Mouse (Mus musculus): Measurements from ENCODE around the gene Arhgef28. TPM values are rescaled to one million over a fixed set of nuclear protein-coding genes. Genes with fewer than 3 reads are reported as not detected.
A peak's percentile ranks its signal among the peaks of the same experiment; 100 is the strongest.

Gene Arhgef28
- polyA plus RNA-seq, 1 experiment = 27.2 TPM

DNA sequence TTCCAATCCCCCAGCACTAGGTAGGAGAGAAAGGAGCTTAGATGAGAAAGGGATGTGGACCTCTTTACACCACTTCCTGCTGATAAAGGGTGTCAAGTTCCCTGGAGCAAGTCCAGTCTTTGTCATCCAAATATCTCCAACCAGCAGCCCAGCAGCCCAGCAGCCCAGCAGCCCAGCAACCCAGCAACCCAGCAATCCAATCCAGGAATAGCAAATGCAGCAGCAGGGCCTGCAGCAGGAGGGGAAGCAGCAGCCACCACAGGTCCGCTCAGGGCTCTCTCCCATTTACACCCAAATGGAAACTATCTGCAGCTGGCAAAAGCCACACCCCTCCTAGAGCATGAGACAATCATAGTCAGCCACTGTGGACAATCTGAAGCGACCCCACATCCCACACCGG is 21.6 kb downstream of the Arhgef28 start:
- DNase-seq (ENCODE audit: extremely low spot score in 1 of 2, low spot score in 1 of 2) = no peak

GRCm38 (mm10) chr13:98183157-98183878 is 22.9 kb downstream of the Arhgef28 start:
- no peak for DNase-seq (ENCODE audit: extremely low spot score in 1 of 2, low spot score in 1 of 2)

DNA sequence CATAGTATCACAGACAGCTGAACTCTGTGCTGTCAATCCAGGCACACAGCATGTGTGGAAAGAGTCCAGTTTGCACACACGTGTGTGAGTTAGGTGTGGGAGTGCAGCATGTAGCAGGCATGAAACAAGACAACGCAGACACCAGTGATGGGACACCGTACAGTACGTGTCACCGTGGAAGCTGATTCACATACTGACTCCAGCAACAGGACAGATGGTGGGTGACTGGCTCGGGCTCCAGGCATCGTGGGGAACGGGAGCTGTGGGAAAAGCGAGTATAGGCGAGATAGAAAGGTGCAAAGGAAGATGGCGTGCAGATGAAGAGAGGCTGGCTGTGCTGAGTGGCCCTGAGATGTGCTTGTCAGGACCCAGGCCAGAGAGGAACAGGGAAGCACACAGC is 23.9 kb downstream of the Arhgef28 start:
- peak in 1 of 2 experiments; percentile 47 for DNase-seq (ENCODE audit: extremely low spot score in 1 of 2, low spot score in 1 of 2)

- no peak for DNase-seq (ENCODE audit: extremely low spot score in 1 of 2, low spot score in 1 of 2)
These were observed 25.6 kb downstream of the Arhgef28 start for GRCm38 (mm10) chr13:98180636-98181035.

GRCm38 (mm10) chr13:98175323-98176007 is 30.8 kb downstream of the Arhgef28 start:
- DNase-seq (ENCODE audit: extremely low spot score in 1 of 2, low spot score in 1 of 2) = no peak

DNA sequence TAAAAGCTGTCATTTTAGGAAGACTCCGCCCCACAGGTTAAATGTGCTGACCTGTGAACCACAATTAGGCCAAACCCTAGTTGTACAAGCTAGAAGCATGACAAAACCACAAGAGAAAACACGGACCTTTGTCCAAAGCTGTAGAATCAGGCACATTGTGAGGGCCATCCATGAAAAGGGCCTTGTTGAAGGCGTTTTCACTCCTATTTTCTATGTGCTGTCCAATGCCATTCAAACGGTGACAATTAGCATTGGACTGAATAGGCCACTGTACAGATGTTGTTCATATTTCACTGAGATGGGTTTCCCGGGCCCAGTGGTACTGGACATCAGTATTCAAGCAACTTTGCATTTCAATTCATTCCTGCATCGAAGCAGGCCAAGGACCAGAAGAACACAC is 33.2 kb downstream of the Arhgef28 start:
- DNase-seq (ENCODE audit: extremely low spot score in 1 of 2, low spot score in 1 of 2) = peak in 1 of 2 experiments; percentile 9

DNA sequence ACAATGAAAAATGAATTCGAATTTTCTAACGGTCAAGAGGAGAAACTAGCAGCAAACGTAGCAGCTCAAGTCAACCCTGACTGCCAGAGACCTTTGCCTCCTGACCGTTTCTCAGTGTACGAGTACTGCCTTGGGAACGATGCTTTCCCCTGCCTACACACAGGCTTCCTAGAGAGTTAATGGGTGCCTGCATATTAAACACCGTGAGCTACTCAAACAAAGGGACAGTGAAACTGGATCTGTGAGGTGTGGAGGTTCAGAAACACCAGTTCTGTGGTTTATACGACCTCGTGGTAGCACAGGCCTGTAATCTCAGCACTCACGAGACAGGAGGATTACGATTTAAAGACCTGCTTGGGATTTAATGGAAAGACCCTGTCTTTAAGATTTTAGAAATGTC is 33.9 kb downstream of the Arhgef28 start:
- no peak for DNase-seq (ENCODE audit: extremely low spot score in 1 of 2, low spot score in 1 of 2)

DNA sequence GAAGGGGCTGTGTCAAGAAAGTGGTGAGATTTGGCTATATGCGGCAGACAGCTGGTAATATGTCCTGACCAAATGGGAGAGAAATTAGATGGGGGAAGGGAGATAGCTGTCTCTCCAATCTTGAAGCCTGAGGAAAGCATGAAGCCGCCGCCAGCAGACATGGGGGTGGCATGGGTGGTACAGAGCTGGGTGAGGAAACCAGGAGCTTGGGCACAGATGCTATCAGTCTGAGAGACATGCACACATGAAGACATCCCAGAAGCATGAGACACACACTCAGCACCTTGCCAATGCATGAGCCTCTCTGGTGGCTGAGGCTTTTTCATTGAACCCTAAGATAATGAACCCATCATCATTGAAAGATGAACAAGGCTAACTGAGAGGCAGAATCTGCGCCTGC is 34.5 kb downstream of the Arhgef28 start:
- DNase-seq (ENCODE audit: extremely low spot score in 1 of 2, low spot score in 1 of 2) = peak; percentile 53 to 72

- peak; percentile 44 to 79 for DNase-seq (ENCODE audit: extremely low spot score in 1 of 2, low spot score in 1 of 2)
These were observed 35.0 kb downstream of the Arhgef28 start for GRCm38 (mm10) chr13:98171257-98171656.

DNA sequence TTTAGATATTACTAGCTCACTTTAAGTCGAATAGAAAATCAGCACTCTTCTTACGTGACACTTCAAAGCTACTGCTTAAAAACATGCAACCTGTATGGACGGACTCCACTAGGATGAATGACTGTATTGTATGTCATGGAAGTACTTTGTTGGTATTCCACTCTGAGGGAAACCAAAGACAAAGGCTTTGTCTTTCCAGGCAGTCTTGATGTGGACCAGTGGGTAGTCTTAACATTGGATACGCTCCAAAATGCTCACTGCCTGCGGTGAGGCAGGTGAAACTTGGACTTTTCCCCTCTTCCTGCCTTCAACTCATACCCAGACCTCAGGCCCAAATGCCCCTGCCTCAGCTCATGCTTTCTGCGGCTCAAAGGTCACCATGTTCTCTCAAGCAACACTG is 41.4 kb downstream of the Arhgef28 start:
- DNase-seq (ENCODE audit: extremely low spot score in 1 of 2, low spot score in 1 of 2) = no peak

DNA sequence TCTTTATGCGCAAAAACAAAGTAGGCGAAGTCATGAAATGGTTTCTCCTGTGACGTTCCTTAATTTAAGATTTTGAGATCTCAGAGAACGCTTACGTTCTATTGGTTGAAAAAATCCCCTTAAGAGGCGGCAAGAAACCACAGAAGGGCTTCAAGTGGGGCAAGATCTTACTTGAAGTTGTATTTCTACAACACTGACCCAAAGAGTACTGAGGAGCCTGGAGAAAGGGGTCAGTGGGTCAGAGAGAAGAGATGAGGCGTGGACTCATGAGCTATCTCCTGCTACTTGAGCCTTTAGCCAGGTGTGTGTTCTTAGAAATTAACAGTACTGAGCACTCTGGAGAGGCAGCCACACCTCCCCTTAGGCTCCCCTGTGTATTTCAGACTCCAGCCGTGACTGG is 44.7 kb downstream of the Arhgef28 start:
- no peak for DNase-seq (ENCODE audit: extremely low spot score in 1 of 2, low spot score in 1 of 2)

- peak in 1 of 2 experiments; percentile 15 for DNase-seq (ENCODE audit: extremely low spot score in 1 of 2, low spot score in 1 of 2)
These were observed 49.6 kb downstream of the Arhgef28 start for GRCm38 (mm10) chr13:98156656-98157055.

- no peak for DNase-seq (ENCODE audit: extremely low spot score in 1 of 2, low spot score in 1 of 2)
These were observed 53.5 kb downstream of the Arhgef28 start for GRCm38 (mm10) chr13:98152759-98153158.

- no peak for DNase-seq (ENCODE audit: extremely low spot score in 1 of 2, low spot score in 1 of 2)
These were observed 58.7 kb downstream of the Arhgef28 start for GRCm38 (mm10) chr13:98147532-98147931.

- no peak for DNase-seq (ENCODE audit: extremely low spot score in 1 of 2, low spot score in 1 of 2)
These were observed 59.6 kb downstream of the Arhgef28 start for GRCm38 (mm10) chr13:98146573-98147160.

GRCm38 (mm10) chr13:98145310-98145709 is 60.9 kb downstream of the Arhgef28 start:
- no peak for DNase-seq (ENCODE audit: extremely low spot score in 1 of 2, low spot score in 1 of 2)

- no peak for DNase-seq (ENCODE audit: extremely low spot score in 1 of 2, low spot score in 1 of 2)
These were observed 63.2 kb downstream of the Arhgef28 start for GRCm38 (mm10) chr13:98143000-98143399.

DNA sequence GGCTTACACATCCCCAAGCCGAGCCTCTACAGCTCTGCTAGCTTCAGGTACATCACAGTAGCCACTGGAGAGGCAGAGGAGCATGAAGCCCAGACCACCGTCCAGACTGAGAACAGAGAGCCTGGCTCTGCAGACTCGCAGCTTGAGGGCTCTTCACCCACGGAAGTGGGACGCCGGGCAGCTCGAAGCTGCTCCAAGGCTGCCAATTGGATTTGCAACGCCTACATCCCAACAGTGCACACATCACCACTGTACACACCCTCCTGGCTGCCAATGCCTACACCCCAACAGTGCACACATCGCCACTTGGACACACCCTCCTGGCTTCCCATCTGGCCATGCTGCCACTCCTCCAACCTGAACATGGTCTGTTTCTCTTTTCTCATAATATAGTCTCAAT is 65.6 kb downstream of the Arhgef28 start:
- peak in 1 of 2 experiments; percentile 32 for DNase-seq (ENCODE audit: extremely low spot score in 1 of 2, low spot score in 1 of 2)

- no peak for DNase-seq (ENCODE audit: extremely low spot score in 1 of 2, low spot score in 1 of 2)
These were observed 67.5 kb downstream of the Arhgef28 start for GRCm38 (mm10) chr13:98138786-98139185.

DNA sequence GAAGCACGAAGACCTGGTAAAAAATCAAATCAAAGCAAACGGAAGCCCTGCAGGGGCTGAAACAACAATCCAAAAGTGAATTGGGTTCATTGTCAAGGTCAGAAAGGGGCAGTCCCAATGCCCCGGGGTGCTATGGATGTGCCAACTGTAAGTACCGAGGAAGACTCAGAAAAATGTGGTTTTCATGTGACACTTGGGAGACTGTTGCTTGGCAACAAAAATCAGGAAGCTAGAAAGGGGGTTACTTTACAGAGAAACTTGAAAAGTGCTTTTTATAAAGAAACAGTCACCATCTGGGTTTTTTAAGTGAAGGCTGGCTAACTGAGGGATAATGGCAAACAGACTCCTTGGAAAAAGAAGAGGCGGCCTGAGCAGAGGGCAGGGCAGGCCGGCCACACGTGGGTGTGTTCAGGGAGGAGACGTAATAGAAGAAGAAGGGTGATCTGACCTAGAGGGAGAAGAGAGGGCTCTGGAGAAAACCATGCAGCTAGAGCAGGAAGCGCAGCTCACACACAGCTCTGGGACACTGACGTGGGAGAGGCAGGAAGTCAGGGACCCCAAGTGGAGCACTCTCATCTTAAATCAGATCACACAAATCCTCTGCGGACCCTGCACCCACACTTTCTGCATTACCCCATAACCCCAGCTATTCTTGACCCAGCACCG is 70.2 kb downstream of the Arhgef28 start:
- peak in 1 of 2 experiments; percentile 30 for DNase-seq (ENCODE audit: extremely low spot score in 1 of 2, low spot score in 1 of 2)

- no peak for DNase-seq (ENCODE audit: extremely low spot score in 1 of 2, low spot score in 1 of 2)
These were observed 73.3 kb downstream of the Arhgef28 start for GRCm38 (mm10) chr13:98132951-98133350.
